In the genomic region with DNA sequence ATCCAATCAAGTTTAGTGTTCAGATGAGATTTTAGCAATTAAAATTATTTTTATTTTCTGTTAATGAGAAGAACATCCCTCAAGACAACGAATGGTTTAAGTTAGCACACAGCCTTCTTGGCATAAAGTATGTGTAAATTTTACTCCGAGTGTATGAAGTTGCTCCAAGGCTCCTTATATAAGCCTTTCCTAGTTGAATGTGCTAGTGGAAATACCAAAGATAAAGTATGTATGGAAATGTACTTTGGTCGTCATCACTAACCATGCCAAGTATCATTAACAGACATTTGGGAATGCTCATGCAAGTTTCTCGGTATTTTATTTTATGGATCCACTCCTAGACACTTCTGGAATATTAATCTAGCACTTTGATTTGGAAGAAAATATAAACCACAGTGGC, we compare ENCODE assay signal across 23 mouse cellular contexts. TPM values are rescaled to one million over a fixed set of nuclear protein-coding genes. Genes with fewer than 3 reads are reported as not detected.
DNase-seq lines count a peak whose midpoint lies in the region; ATAC-seq and TF ChIP-seq lines count a peak whose summit lies in the region.
"Had no signal": no experiment of that assay in that cellular context is flagged by ENCODE, and none has a peak within 500 bp of the region (broad histone marks: within the 10 kb centered on the region; RNA-seq: fewer than 3 reads in every experiment).

No protein-coding gene starts in this region.

- TF ChIP-seq EP300 in stomach, postnatal 0 days (optimal IDR thresholded peaks at IDR 0.05), result no peak

- 0 out of 2 replicates have a peak, but pooled peaks cover 13% of the 10 kb centered on the region for H3K36me3 ChIP-seq in embryonic facial prominence, embryonic 14.5 days (ENCODE audit: control insufficient read depth, insufficient read depth, low read length)
- H3K36me3 ChIP-seq in embryonic facial prominence, embryonic 10.5 days (replicated peaks), result peaks cover 16% of the 10 kb centered on the region
- H3K36me3 ChIP-seq in heart, embryonic 16.5 days (ENCODE audit: control insufficient read depth, insufficient read depth), result no peaks in the 10 kb centered on the region
- no peaks in the 10 kb centered on the region for H3K36me3 ChIP-seq in stomach, embryonic 16.5 days (ENCODE audit: control insufficient read depth, insufficient read depth, low read length)
- no peaks in the 10 kb centered on the region for H3K36me3 ChIP-seq in stomach, postnatal 0 days (ENCODE audit: control insufficient read depth, insufficient read depth, low read length)
- H3K36me3 ChIP-seq: kidney, embryonic 15.5 days had no signal

- no peak overlapping the region for H3K4me3 ChIP-seq in embryonic facial prominence, embryonic 14.5 days (ENCODE audit: low read depth, low read length)
- H3K4me3 ChIP-seq in embryonic facial prominence, embryonic 10.5 days, result no peak overlapping the region
- H3K4me3 ChIP-seq in heart, embryonic 16.5 days (ENCODE audit: low read length), result no peak overlapping the region
- H3K4me3 ChIP-seq in stomach, embryonic 16.5 days (replicated peaks; ENCODE audit: low read length), result no peak overlapping the region
- H3K4me3 ChIP-seq in stomach, postnatal 0 days (ENCODE audit: low read depth, low read length), result no peak overlapping the region
- H3K4me3 ChIP-seq: kidney, embryonic 15.5 days; megakaryocyte, embryonic 14.5 days; midbrain, embryonic 13.5 days had no signal

- H3K9me3 ChIP-seq in embryonic facial prominence, embryonic 14.5 days (ENCODE audit: control insufficient read depth, low read length), result no peaks in the 10 kb centered on the region
- no peaks in the 10 kb centered on the region for H3K9me3 ChIP-seq in embryonic facial prominence, embryonic 10.5 days
- no peaks in the 10 kb centered on the region for H3K9me3 ChIP-seq in heart, embryonic 16.5 days (replicated peaks; ENCODE audit: control insufficient read depth, low read length)
- no peaks in the 10 kb centered on the region for H3K9me3 ChIP-seq in stomach, embryonic 16.5 days (replicated peaks; ENCODE audit: control insufficient read depth, low read length)
- no peaks in the 10 kb centered on the region for H3K9me3 ChIP-seq in stomach, postnatal 0 days (ENCODE audit: control insufficient read depth, low read length)
- H3K9me3 ChIP-seq: kidney, embryonic 15.5 days; megakaryocyte, embryonic 14.5 days; midbrain, embryonic 13.5 days had no signal

- no peak for TF ChIP-seq CTCF in stomach, postnatal 0 days (IDR thresholded peaks at IDR 0.05; ENCODE audit: low read depth)

- no peak for DNase-seq in embryonic facial prominence, embryonic 14.5 days (ENCODE audit: low spot score)
- DNase-seq in embryonic facial prominence, embryonic 10.5 days (ENCODE audit: low spot score), result no peak
- no peak for DNase-seq in heart, postnatal 14 days
- DNase-seq in stomach, postnatal 0 days (ENCODE audit: low spot score), result no peak
- no peak for DNase-seq in adrenal gland, postnatal 4 days (ENCODE audit: low spot score in 2 of 2)
- DNase-seq: adrenal gland, adult 8-10 months; cerebellum, adult 2 months; cerebellum, postnatal 36 days; kidney, postnatal 36 days; left cerebral cortex, postnatal 4 days; lung, postnatal 36 days; thymus, postnatal 14 days had no signal

- WGBS in embryonic facial prominence, embryonic 14.5 days, result 60% methylated on average over 4 of the region's 4 CpGs
- 87% methylated on average over 4 of the region's 4 CpGs for WGBS in embryonic facial prominence, embryonic 10.5 days
- 45% methylated on average over 4 of the region's 4 CpGs for WGBS in heart, embryonic 16.5 days
- WGBS in stomach, embryonic 16.5 days, result 66% methylated on average over 4 of the region's 4 CpGs
- WGBS in stomach, postnatal 0 days, result 52% methylated on average over 4 of the region's 4 CpGs

- no peak overlapping the region for H3K4me2 ChIP-seq in embryonic facial prominence, embryonic 14.5 days (ENCODE audit: low read depth, low read length)
- peak overlapping the region; percentile 52; the same call in 1 of the 2 replicates for H3K4me2 ChIP-seq in heart, embryonic 16.5 days (ENCODE audit: low read depth, low read length)
- no peak overlapping the region for H3K4me2 ChIP-seq in stomach, embryonic 16.5 days (ENCODE audit: low read depth, low read length)
- H3K4me2 ChIP-seq in stomach, postnatal 0 days (replicated peaks; ENCODE audit: low read depth), result no peak overlapping the region
- H3K4me2 ChIP-seq: kidney, embryonic 15.5 days; lung, embryonic 14.5 days; midbrain, embryonic 13.5 days had no signal

- ATAC-seq in embryonic facial prominence, embryonic 14.5 days (ENCODE audit: low read depth), result 0 out of 2 replicates have a peak, but pooled peaks have one; percentile 18
- no peak for ATAC-seq in heart, embryonic 16.5 days (replicated peaks; ENCODE audit: extremely low read depth, insufficient read depth, low FRiP score)
- ATAC-seq in stomach, embryonic 16.5 days (ENCODE audit: insufficient read depth, low FRiP score), result peak; percentile 47; the same call in 1 of the 2 replicates
- ATAC-seq in stomach, postnatal 0 days (ENCODE audit: low FRiP score, low TSS enrichment), result no peak
- ATAC-seq: activated CD4-positive, CD25-positive, alpha-beta regulatory T cell, adult 4 months; intestine, postnatal 0 days; midbrain, embryonic 13.5 days had no signal

- H3K27me3 ChIP-seq in embryonic facial prominence, embryonic 14.5 days (replicated peaks; ENCODE audit: control insufficient read depth, insufficient read depth, low read length), result no peaks in the 10 kb centered on the region
- no peaks in the 10 kb centered on the region for H3K27me3 ChIP-seq in embryonic facial prominence, embryonic 10.5 days (replicated peaks; ENCODE audit: low read depth, poor library complexity, severe bottlenecking)
- no peaks in the 10 kb centered on the region for H3K27me3 ChIP-seq in heart, embryonic 16.5 days (ENCODE audit: control insufficient read depth, insufficient read depth, low read length)
- H3K27me3 ChIP-seq in stomach, embryonic 16.5 days (ENCODE audit: control insufficient read depth, insufficient read depth, low read length), result no peaks in the 10 kb centered on the region
- no peaks in the 10 kb centered on the region for H3K27me3 ChIP-seq in stomach, postnatal 0 days (ENCODE audit: control insufficient read depth, insufficient read depth, low read length)
- H3K27me3 ChIP-seq: kidney, embryonic 15.5 days; megakaryocyte, embryonic 14.5 days; midbrain, embryonic 13.5 days had no signal

- intact Hi-C loops in heart, postnatal 14 days (cut with DNase I), result no loop called here

- no peaks in the 10 kb centered on the region for H3K4me1 ChIP-seq in embryonic facial prominence, embryonic 14.5 days (ENCODE audit: control insufficient read depth, insufficient read depth, low read length)
- H3K4me1 ChIP-seq in embryonic facial prominence, embryonic 10.5 days, result no peaks in the 10 kb centered on the region
- H3K4me1 ChIP-seq in heart, embryonic 16.5 days (ENCODE audit: control insufficient read depth, insufficient read depth, low read length), result no peaks in the 10 kb centered on the region; the same call in 1 of the 2 replicates
- H3K4me1 ChIP-seq in stomach, embryonic 16.5 days (ENCODE audit: control insufficient read depth, insufficient read depth, low read length), result peaks cover 3% of the 10 kb centered on the region; the same call in 1 of the 2 replicates
- H3K4me1 ChIP-seq in stomach, postnatal 0 days (replicated peaks; ENCODE audit: control insufficient read depth, insufficient read depth), result no peaks in the 10 kb centered on the region
- H3K4me1 ChIP-seq: kidney, embryonic 15.5 days; megakaryocyte, embryonic 14.5 days; midbrain, embryonic 13.5 days had no signal

- no peak overlapping the region for H3K9ac ChIP-seq in embryonic facial prominence, embryonic 14.5 days (ENCODE audit: low read depth, low read length)
- H3K9ac ChIP-seq in heart, embryonic 16.5 days (ENCODE audit: low read length), result no peak overlapping the region
- no peak overlapping the region for H3K9ac ChIP-seq in stomach, embryonic 16.5 days (ENCODE audit: low read length)
- H3K9ac ChIP-seq in stomach, postnatal 0 days (ENCODE audit: low read length), result no peak overlapping the region
- H3K9ac ChIP-seq: forebrain, postnatal 0 days; kidney, embryonic 15.5 days; liver, embryonic 14.5 days; lung, embryonic 14.5 days; midbrain, embryonic 13.5 days had no signal

- no peak overlapping the region for H3K27ac ChIP-seq in embryonic facial prominence, embryonic 14.5 days (replicated peaks; ENCODE audit: low read depth, low read length)
- H3K27ac ChIP-seq in embryonic facial prominence, embryonic 10.5 days (replicated peaks), result no peak overlapping the region
- H3K27ac ChIP-seq in heart, embryonic 16.5 days (ENCODE audit: low read length), result no peak overlapping the region
- H3K27ac ChIP-seq in stomach, embryonic 16.5 days (ENCODE audit: low read length), result no peak overlapping the region
- no peak overlapping the region for H3K27ac ChIP-seq in stomach, postnatal 0 days (replicated peaks)
- H3K27ac ChIP-seq: kidney, embryonic 15.5 days; liver, embryonic 14.5 days; midbrain, embryonic 13.5 days had no signal

RNA-seq across cellular contexts. Expression of a gene that starts 34.8 kb away (rescaled TPM):
- polyA plus RNA-seq in embryonic facial prominence, embryonic 14.5 days (2014; fragmentation: Nextera tagmentation; extraction: Ambion mirVana), result 168 and 171 TPM in 2 replicates
- 20.2 and 21.2 TPM in 2 replicates for polyA plus RNA-seq in embryonic facial prominence, embryonic 10.5 days (2016; fragmentation: Nextera tagmentation; extraction: Ambion mirVana)
- polyA plus RNA-seq in heart, embryonic 16.5 days (2015; fragmentation: Nextera tagmentation; extraction: Ambion mirVana), result 3.8 and 4.6 TPM in 2 replicates
- under 1 TPM; 0.22 to 0.65 TPM for total RNA-seq in heart, postnatal 14 days (2021)
- 16.4 and 18.1 TPM in 2 replicates for polyA plus RNA-seq in stomach, embryonic 16.5 days (2015; fragmentation: Nextera tagmentation; extraction: Ambion mirVana)
- polyA plus RNA-seq in stomach, postnatal 0 days (2015; fragmentation: Nextera tagmentation; extraction: Ambion mirVana), result 3.5 and 4.0 TPM in 2 replicates
- 1 to 10 TPM; 3.8 to 9.3 TPM for total RNA-seq in adrenal gland, postnatal 4 days (2021)
- total RNA-seq: monocyte, adult 5-6 weeks had no signal
- polyA plus RNA-seq: activated CD4-positive, CD25-positive, alpha-beta regulatory T cell, adult 4 months had no signal

Comparison
In these comparisons a context has a peak if more than half of its experiments do, and no peak if none do; other contexts are left out.
1. ATAC-seq: peak in embryonic facial prominence, embryonic 14.5 days (single experiment) and stomach, embryonic 16.5 days (single experiment); none in heart, embryonic 16.5 days (single experiment) and stomach, postnatal 0 days (single experiment).